Mouse (Mus musculus): ENCODE data around the gene Srpk2. TPM values are rescaled to one million over a fixed set of nuclear protein-coding genes. Genes with fewer than 3 reads are reported as not detected.

The Srpk2 gene
- total RNA-seq, 4 experiments from 2014 or later: 41.1 to 48.5 (median 42.5) TPM

Other genes with a start within 250 kb of the Srpk2 start
- gene Pus7, start 99.1 kb upstream of the Srpk2 start, total RNA-seq (2022): 1 to 10 TPM; 8.6 to 9.7 (median 9.1) TPM
- 10 to 100 TPM; 12.4 to 14.8 (median 13.6) TPM for gene Rint1, start 103.1 kb upstream of the Srpk2 start, total RNA-seq (2022)
- gene Tomm7, start 159.5 kb upstream of the Srpk2 start, total RNA-seq (2022): 100 to 1,000 TPM in 2 of 4 experiments, 10 to 100 TPM in 2; 97.9 to 120 (median 104) TPM

All from heart, adult 8-10 months (tissue).